Mouse (Mus musculus): ENCODE data around the gene Ltbp3. TPM values are rescaled to one million over a fixed set of nuclear protein-coding genes. Genes with fewer than 3 reads are reported as not detected.
A peak's percentile ranks its signal among the peaks of the same experiment; 100 is the strongest.

Ltbp3 gene
- polyA plus RNA-seq, 1 experiment = 136 TPM

DNA sequence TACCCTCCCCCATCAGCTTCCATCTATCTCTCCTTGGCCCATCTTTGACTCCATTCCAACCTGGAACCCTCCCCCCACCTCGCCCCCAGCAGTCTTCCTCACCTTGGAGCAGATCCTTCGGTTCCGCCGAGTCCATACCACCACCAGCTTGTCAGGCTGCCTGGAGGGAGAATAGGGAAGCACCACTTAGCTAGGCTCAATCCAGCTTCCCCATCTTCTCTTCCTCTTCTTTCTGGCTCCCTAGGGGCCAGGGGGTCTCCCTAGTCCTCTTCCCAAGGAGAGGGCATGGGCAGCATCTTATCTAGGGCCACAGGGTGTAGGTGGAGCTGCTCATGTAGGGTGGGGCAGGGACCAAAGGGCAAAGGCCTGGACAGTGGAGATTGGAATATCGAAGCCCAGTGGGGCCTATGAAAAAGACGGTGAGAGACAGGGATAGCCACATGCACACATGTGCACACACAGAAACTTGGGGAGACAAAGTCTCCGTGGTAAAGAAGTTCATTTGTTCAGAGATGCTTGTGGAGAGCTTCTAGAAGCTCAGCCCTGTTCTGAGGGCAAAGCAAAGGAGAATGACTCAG, 17.8 kb upstream of the Ltbp3 start:
- Histone ChIP-seq H3K4me1 (ENCODE audit: control insufficient read depth, insufficient read depth, low read length) (peaks cover 13% of the 10 kb centered on the region; the same call in 1 of the 2 replicates), H3K4me3 (ENCODE audit: insufficient read depth, low read length) (no peak overlapping the region), H3K27ac (ENCODE audit: insufficient read depth, low read length) (no peak overlapping the region)
- TF ChIP-seq CTCF (IDR thresholded peaks at IDR 0.05; ENCODE audit: borderline replicate concordance, insufficient read depth, low read length) (no peak), POLR2A (IDR thresholded peaks at IDR 0.05; ENCODE audit: low read depth, low read length) (no peak)

DNA sequence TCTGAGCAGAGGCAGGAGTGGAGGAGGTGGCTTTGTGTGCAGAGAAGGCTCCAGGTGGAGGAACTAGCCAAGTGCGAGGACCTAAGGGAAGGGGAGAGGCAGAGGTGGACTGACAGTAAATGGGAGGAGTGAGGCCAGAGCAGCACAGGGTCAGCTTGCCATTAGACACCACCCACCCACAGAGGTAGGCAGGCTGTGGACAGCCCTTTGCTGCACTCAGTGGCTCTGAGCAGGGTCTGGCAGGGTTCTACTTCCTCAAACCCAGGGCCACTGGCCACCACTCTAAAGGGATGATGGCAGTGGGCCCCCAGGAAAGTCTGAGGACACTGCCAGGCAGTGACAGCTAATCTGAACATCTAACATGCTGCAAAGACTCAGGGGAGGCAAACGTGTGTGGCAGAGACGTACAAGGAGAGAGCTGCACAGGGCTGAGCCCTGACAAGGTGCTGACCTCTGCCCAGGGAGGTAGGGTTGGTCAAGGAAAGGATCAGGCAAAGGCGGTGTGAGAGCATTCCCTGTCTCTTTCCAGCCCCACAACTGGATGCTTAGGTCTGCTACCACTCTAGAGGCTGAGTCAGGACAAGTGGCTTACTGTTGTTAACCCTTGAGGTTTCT, 16.7 kb upstream of the Ltbp3 start:
- Histone ChIP-seq H3K4me1 (ENCODE audit: control insufficient read depth, insufficient read depth, low read length) (peaks cover 13% of the 10 kb centered on the region; the same call in 1 of the 2 replicates), H3K4me3 (ENCODE audit: insufficient read depth, low read length) (peak overlapping the region; percentile 37), H3K27ac (ENCODE audit: insufficient read depth, low read length) (peak overlapping the region; percentile 97)
- TF ChIP-seq POLR2A (IDR thresholded peaks at IDR 0.05; ENCODE audit: low read depth, low read length) (no peak), CTCF (IDR thresholded peaks at IDR 0.05; ENCODE audit: borderline replicate concordance, insufficient read depth, low read length) (no peak)

DNA sequence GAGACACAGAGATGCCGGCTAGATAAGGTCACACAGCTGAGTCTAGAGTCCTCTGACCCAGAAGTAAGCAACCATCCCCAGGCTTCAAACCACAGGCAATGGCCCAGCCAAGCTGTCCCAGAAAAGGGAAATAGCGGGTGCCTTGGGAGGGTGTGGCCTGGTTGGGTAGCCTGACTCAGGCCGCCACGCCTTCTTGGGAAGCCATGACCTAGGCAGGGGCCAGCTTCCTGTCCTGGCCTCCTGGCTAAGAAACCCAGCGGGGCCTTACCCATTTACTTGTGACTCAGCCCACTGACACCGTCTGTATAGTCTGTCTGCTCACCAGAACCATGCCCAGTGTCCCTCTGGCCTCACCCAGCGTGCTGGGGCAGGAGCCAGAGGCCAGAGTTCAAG, 16.2 kb upstream of the Ltbp3 start:
- H3K4me3 ChIP-seq (ENCODE audit: insufficient read depth, low read length) = peak overlapping the region; percentile 83
- peak overlapping the region; percentile 97 for H3K27ac ChIP-seq (ENCODE audit: insufficient read depth, low read length)
- TF ChIP-seq POLR2A (IDR thresholded peaks at IDR 0.05; ENCODE audit: low read depth, low read length) (peak; percentile 81), CTCF (IDR thresholded peaks at IDR 0.05; ENCODE audit: borderline replicate concordance, insufficient read depth, low read length) (no peak)
- peaks cover 13% of the 10 kb centered on the region; the same call in 1 of the 2 replicates for H3K4me1 ChIP-seq (ENCODE audit: control insufficient read depth, insufficient read depth, low read length)

DNA sequence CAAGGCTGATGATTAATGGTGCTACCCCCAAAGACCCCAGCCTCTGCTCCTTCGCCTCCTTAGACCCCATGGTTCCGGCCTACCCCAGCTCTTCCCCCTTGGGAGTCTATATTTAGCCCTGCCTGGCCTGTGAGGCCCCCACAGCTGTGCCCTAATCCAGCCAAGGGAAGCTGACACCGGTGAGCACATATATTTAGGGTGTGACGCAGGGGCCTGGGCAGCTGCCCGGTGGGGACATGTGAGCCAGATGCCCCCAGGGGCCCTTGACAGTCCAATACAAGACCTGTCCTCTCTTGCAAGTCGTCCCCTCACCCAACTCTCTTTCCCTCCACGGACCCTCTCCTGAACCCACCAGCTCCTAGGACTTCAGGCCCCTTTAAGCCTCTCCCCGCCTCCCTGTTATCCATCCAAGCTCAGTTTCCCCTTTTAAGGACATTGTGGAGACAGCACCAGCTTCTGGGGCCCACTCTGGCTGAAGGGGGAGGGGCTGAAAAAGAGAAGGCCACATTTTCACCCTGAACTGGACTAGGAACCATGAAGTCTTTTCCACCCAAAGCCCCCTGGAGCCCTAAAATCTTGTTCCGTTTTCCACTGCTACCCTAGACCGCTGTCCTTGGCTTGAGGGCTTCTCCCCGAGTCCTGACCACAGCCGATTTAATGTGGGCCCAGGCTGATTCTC, 15.5 kb upstream of the Ltbp3 start:
- TF ChIP-seq CTCF (IDR thresholded peaks at IDR 0.05; ENCODE audit: borderline replicate concordance, insufficient read depth, low read length) (no peak), POLR2A (IDR thresholded peaks at IDR 0.05; ENCODE audit: low read depth, low read length) (peak; percentile 45; the same call in 1 of the 2 replicates)
- H3K27ac ChIP-seq (ENCODE audit: insufficient read depth, low read length) = peak overlapping the region; percentile 97
- H3K4me1 ChIP-seq (ENCODE audit: control insufficient read depth, insufficient read depth, low read length) = peaks cover 13% of the 10 kb centered on the region; the same call in 1 of the 2 replicates
- H3K4me3 ChIP-seq (ENCODE audit: insufficient read depth, low read length) = peak overlapping the region; percentile 83

DNA sequence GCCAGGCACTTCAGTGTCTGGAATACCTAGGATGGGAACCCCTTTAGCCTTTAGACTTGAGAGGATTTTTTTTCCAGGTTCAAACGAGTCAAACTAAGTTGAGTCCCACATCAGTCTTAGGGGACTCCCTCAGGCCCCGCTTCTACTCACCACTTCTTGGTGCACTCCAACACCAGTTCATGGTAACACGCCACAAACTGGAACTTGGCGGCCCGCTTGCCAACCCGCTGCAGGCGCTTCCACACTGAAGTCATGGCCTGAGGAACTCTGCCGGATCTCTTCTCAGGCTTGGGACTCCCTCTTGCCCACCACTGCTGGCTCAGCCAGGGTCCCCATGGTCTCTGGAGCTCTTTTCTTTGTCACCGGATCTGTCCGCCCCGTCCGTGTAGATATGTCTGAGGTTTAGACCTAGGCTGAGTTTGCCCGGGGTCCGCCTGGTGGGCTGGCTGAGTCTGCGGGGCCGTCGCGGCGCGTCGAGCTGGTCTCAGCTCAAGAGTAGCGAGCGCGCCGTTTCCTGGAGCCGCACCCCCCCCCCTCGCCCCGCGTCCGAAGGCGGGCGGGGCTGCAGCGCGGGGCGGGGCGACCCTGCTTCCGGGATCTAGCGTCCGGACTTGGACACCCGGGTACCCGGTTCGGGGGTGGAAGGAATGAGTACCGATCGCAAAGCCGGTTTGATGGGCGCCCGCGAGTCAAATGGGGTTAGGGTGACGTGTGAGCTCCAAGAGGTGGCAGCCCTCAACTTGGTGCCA, 14.8 kb upstream of the Ltbp3 start, which contains the start of gene Ehbp1l1:
Ehbp1l1 (minus strand) TSS at position 551 of the 749 bp plus-strand sequence.
- peak; percentile 78 for TF ChIP-seq POLR2A (IDR thresholded peaks at IDR 0.05; ENCODE audit: low read depth, low read length)
- no peak for TF ChIP-seq CTCF (IDR thresholded peaks at IDR 0.05; ENCODE audit: borderline replicate concordance, insufficient read depth, low read length)
- Histone ChIP-seq H3K27ac (ENCODE audit: insufficient read depth, low read length) (peak within 1 kb of the TSS; percentile 97), H3K4me1 (ENCODE audit: control insufficient read depth, insufficient read depth, low read length) (peaks cover 15% of the 10 kb centered on the region; the same call in 1 of the 2 replicates), H3K4me3 (ENCODE audit: insufficient read depth, low read length) (peak within 1 kb of the TSS; percentile 83)

DNA sequence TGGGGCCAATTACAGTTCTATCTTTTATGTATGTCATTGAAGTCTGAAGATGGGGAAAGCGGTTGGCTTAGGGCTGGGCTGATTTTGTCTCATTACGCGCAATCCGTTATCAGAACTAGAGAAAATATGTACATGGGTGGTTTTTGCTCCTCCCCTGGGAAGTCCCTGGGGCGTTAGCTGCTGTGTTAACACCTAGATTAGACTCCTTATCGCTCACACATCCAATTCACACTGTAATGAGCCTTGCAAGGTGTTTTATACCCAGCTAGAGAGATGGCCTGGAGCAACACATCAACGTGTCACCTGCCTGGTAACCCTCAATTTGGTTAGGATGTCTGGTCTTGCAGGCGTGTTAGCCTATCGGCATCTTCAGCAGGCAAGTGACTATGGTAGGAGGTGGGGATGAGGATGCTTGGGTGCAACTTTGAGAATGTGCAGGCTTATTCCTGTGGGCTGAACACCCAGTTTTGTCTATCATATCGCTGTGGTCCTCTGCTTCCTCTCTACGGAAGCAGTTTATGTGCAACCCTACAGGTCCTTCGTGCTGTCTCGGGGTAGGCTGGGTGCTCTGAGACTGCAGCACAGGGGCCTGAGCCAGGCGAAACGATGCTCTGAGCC, 13.6 kb upstream of the Ltbp3 start:
- peaks cover 15% of the 10 kb centered on the region; the same call in 1 of the 2 replicates for H3K4me1 ChIP-seq (ENCODE audit: control insufficient read depth, insufficient read depth, low read length)
- H3K4me3 ChIP-seq (ENCODE audit: insufficient read depth, low read length) = peak overlapping the region; percentile 81
- no peak for TF ChIP-seq CTCF (IDR thresholded peaks at IDR 0.05; ENCODE audit: borderline replicate concordance, insufficient read depth, low read length)
- TF ChIP-seq POLR2A (IDR thresholded peaks at IDR 0.05; ENCODE audit: low read depth, low read length) = peak; percentile 17; the same call in 1 of the 2 replicates
- peak overlapping the region; percentile 14 for H3K27ac ChIP-seq (ENCODE audit: insufficient read depth, low read length)

DNA sequence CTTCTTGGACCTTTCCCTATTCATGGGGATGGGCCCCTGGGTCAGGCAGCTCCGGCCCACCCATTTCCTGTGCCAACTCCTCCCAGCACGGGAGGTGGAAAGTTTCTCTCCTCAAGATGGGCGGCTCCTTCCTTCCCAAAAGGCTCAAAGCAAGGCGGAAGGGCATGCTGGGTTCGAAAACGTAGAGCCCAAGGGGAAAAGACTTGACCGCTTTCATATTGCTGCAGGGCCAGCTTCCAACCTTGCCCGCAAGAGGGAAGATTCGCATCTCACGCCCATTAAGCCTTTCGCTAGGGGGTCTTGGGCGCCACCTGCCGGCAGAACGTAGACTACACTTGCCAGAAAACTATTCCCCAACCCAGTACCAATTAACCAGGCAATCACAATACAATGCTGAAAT, 13.0 kb upstream of the Ltbp3 start:
- Histone ChIP-seq H3K27ac (ENCODE audit: insufficient read depth, low read length) (peak overlapping the region; percentile 14), H3K4me1 (ENCODE audit: control insufficient read depth, insufficient read depth, low read length) (peaks cover 15% of the 10 kb centered on the region; the same call in 1 of the 2 replicates), H3K4me3 (ENCODE audit: insufficient read depth, low read length) (peak overlapping the region; percentile 81)
- no peak for TF ChIP-seq POLR2A (IDR thresholded peaks at IDR 0.05; ENCODE audit: low read depth, low read length)
- TF ChIP-seq CTCF (IDR thresholded peaks at IDR 0.05; ENCODE audit: borderline replicate concordance, insufficient read depth, low read length) = peak; percentile 83

DNA sequence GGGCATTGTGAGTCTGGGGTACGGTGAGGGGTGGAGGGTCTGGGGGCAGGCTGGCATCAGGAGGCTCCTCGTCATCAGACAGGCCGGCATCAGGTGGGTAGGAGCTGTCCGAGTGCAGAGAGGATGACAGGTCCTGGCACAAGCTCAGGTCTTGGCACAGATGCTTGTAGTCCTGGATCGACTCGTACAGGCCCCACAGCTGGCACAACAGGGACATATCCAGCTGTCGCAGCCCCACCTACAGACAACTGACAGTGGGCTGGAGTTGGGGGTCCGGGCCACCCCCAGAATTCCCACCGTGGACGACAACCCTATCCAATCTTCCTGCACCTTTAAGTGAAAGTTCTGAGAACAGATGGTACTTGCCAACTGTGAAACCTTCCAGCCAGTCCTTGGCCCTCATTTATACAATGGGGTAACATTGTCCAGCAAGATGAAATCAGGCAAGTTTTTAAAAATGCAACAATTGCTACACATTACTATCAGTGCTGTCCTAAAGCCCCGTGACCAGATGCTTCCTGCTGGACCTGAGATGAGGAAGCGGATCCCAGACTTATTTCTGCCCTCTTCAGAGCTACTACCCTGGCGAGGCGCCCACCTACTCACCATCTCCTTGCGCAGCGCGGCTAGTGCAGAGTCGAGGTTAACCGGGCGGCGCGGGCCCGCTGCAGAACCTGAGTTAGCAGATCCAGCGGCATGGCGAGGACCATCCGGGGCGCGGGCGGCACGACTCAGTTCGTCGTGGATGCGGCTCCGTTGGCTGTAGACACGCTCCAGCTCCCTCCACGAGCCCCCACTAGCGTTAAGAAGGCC, 11.9 kb upstream of the Ltbp3 start:
- H3K4me3 ChIP-seq (ENCODE audit: insufficient read depth, low read length) = peak overlapping the region; percentile 81
- TF ChIP-seq POLR2A (IDR thresholded peaks at IDR 0.05; ENCODE audit: low read depth, low read length) = no peak
- TF ChIP-seq CTCF (IDR thresholded peaks at IDR 0.05; ENCODE audit: borderline replicate concordance, insufficient read depth, low read length) = no peak
- H3K4me1 ChIP-seq (ENCODE audit: control insufficient read depth, insufficient read depth, low read length) = peaks cover 10% of the 10 kb centered on the region; the same call in 1 of the 2 replicates
- H3K27ac ChIP-seq (ENCODE audit: insufficient read depth, low read length) = peak overlapping the region; percentile 55

All from embryonic fibroblast, embryonic 13.5 days (primary cell).